Comparison of ENCODE assay signal across 21 mouse cellular contexts in the genomic region with DNA sequence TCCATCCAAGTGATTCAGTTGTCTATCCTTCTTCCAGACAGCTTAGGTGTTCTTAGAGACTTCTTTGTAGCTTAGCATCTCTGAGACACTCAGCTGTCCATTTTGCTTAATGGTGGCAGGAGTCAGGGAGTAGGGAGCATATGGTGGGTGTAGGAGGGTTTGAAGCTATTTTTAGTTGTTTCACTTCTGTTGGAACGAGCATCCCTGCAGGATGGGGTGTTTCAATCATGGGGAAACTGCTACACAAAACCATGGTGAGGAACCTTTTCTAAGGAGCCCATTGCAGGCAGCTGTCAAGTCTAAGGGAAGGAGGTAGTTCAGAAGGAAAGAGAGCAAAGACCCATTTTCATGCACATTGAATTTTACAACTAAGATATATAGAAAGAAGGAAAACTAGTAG.
DNase-seq lines count a peak whose midpoint lies in the region; ATAC-seq and TF ChIP-seq lines count a peak whose summit lies in the region.
"Had no signal": no experiment of that assay in that cellular context is flagged by ENCODE, and none has a peak within 500 bp of the region (broad histone marks: within the 10 kb centered on the region; RNA-seq: fewer than 3 reads in every experiment).

No protein-coding gene starts in this region.

- DNase-seq in forebrain, embryonic 10.5 days (ENCODE audit: extremely low spot score, low spot score), result no peak
- DNase-seq in kidney, postnatal 0 days (ENCODE audit: low spot score), result no peak
- no peak for DNase-seq in kidney, adult 18-20 months
- DNase-seq in liver, adult 2 months (ENCODE audit: extremely low read depth, low read depth, low spot score), result no peak
- peak; percentile 56 for DNase-seq in brain, adult 2 months (ENCODE audit: low read depth, low spot score)
- DNase-seq: B cell, adult 2 months; cerebellum, adult 11 months; cerebellum, adult 8-10 months; cerebellum, postnatal 14 days; embryo, embryonic 11 days; gastrocnemius, adult 2 months; gastrocnemius, postnatal 25 days; heart, postnatal 36 days had no signal

- peak overlapping the region; percentile 62 for H3K27ac ChIP-seq in forebrain, embryonic 10.5 days
- H3K27ac ChIP-seq in forebrain, embryonic 13.5 days, result no peak overlapping the region
- peak overlapping the region; percentile 39; the same call in 1 of the 2 replicates for H3K27ac ChIP-seq in kidney, postnatal 0 days
- peak overlapping the region; percentile 48; the same call in 1 of the 2 replicates for H3K27ac ChIP-seq in liver, adult 2 months (replicated peaks; ENCODE audit: insufficient read depth, low read depth, low read length)
- no peak overlapping the region for H3K27ac ChIP-seq in liver, embryonic 12.5 days
- H3K27ac ChIP-seq: embryonic facial prominence, embryonic 15.5 days; gastrocnemius, adult 2 months had no signal

- no peak for TF ChIP-seq CTCF in kidney, postnatal 0 days (IDR thresholded peaks at IDR 0.05; ENCODE audit: low read depth)
- no peak for TF ChIP-seq CTCF in liver, adult 2 months (IDR thresholded peaks at IDR 0.05; ENCODE audit: low read depth, low read length)

- no peaks in the 10 kb centered on the region for H3K9me3 ChIP-seq in forebrain, embryonic 10.5 days
- H3K9me3 ChIP-seq in forebrain, embryonic 13.5 days (replicated peaks), result no peaks in the 10 kb centered on the region
- no peaks in the 10 kb centered on the region for H3K9me3 ChIP-seq in kidney, postnatal 0 days (replicated peaks; ENCODE audit: low read length)
- H3K9me3 ChIP-seq in liver, embryonic 12.5 days (replicated peaks), result no peaks in the 10 kb centered on the region
- H3K9me3 ChIP-seq: embryonic facial prominence, embryonic 15.5 days; G1E; heart, embryonic 12.5 days had no signal

- H3K4me3 ChIP-seq in forebrain, embryonic 10.5 days, result no peak overlapping the region
- H3K4me3 ChIP-seq in forebrain, embryonic 13.5 days, result no peak overlapping the region
- no peak overlapping the region for H3K4me3 ChIP-seq in kidney, postnatal 0 days (replicated peaks; ENCODE audit: low read depth, low read length)
- H3K4me3 ChIP-seq in liver, adult 2 months (ENCODE audit: insufficient read depth, low read depth, low read length), result no peak overlapping the region
- no peak overlapping the region for H3K4me3 ChIP-seq in liver, embryonic 12.5 days
- H3K4me3 ChIP-seq: embryonic facial prominence, embryonic 15.5 days; erythroblast, embryonic 14.5 days; gastrocnemius, adult 2 months; heart, embryonic 12.5 days had no signal

- H3K9ac ChIP-seq in forebrain, embryonic 13.5 days, result no peak overlapping the region
- no peak overlapping the region for H3K9ac ChIP-seq in kidney, postnatal 0 days (ENCODE audit: low read depth, low read length)
- H3K9ac ChIP-seq in liver, adult 2 months (ENCODE audit: low read depth, low read length), result no peak overlapping the region
- H3K9ac ChIP-seq in liver, embryonic 12.5 days, result no peak overlapping the region
- H3K9ac ChIP-seq: embryonic facial prominence, embryonic 15.5 days; heart, embryonic 12.5 days had no signal

- no peaks in the 10 kb centered on the region for H3K79me2 ChIP-seq in liver, adult 2 months (ENCODE audit: control insufficient read depth, insufficient read depth, low read length)

- no peak overlapping the region for H3K4me2 ChIP-seq in forebrain, embryonic 13.5 days
- no peak overlapping the region for H3K4me2 ChIP-seq in kidney, postnatal 0 days (ENCODE audit: low read length)
- no peak overlapping the region for H3K4me2 ChIP-seq in liver, embryonic 12.5 days
- H3K4me2 ChIP-seq: embryonic facial prominence, embryonic 15.5 days; heart, embryonic 12.5 days had no signal

- no peak for TF ChIP-seq POLR2A in liver, adult 2 months (IDR thresholded peaks at IDR 0.05; ENCODE audit: extremely low read depth, insufficient read depth, low read length)

- no peaks in the 10 kb centered on the region for H3K27me3 ChIP-seq in forebrain, embryonic 10.5 days (ENCODE audit: poor library complexity, severe bottlenecking)
- no peaks in the 10 kb centered on the region for H3K27me3 ChIP-seq in forebrain, embryonic 13.5 days
- no peaks in the 10 kb centered on the region for H3K27me3 ChIP-seq in kidney, postnatal 0 days (ENCODE audit: insufficient read depth, low read length)
- H3K27me3 ChIP-seq in liver, adult 2 months (ENCODE audit: control insufficient read depth, insufficient read depth, low read length), result no peaks in the 10 kb centered on the region
- H3K27me3 ChIP-seq in liver, embryonic 12.5 days (replicated peaks), result no peaks in the 10 kb centered on the region
- H3K27me3 ChIP-seq: embryonic facial prominence, embryonic 15.5 days; heart, embryonic 12.5 days had no signal

- WGBS in forebrain, embryonic 10.5 days, result 71% methylated on average over 1 of the region's 1 CpGs
- 59% methylated on average over 1 of the region's 1 CpGs for WGBS in forebrain, embryonic 13.5 days
- WGBS in kidney, postnatal 0 days, result 25% methylated on average over 1 of the region's 1 CpGs
- WGBS in liver, adult 2 months, result 21% methylated on average over 1 of the region's 1 CpGs
- 19% methylated on average over 1 of the region's 1 CpGs for WGBS in liver, embryonic 12.5 days (ENCODE audit: insufficient replicate concordance)

- no peak for ATAC-seq in forebrain, embryonic 13.5 days
- ATAC-seq in kidney, postnatal 0 days (replicated peaks; ENCODE audit: low FRiP score, low read depth), result no peak
- ATAC-seq in liver, embryonic 12.5 days, result no peak
- ATAC-seq: CD4-positive, CD25-positive, alpha-beta regulatory T cell, adult 4 months; forebrain, embryonic 16.5 days had no signal

- peaks cover 40% of the 10 kb centered on the region for H3K4me1 ChIP-seq in forebrain, embryonic 10.5 days
- peaks cover 15% of the 10 kb centered on the region; the same call in 1 of the 2 replicates for H3K4me1 ChIP-seq in forebrain, embryonic 13.5 days
- no peaks in the 10 kb centered on the region for H3K4me1 ChIP-seq in kidney, postnatal 0 days (replicated peaks; ENCODE audit: insufficient read depth, low read length)
- H3K4me1 ChIP-seq in liver, adult 2 months (ENCODE audit: control insufficient read depth, insufficient read depth, low read length), result no peaks in the 10 kb centered on the region
- H3K4me1 ChIP-seq in liver, embryonic 12.5 days, result no peaks in the 10 kb centered on the region
- H3K4me1 ChIP-seq: embryonic facial prominence, embryonic 15.5 days; heart, embryonic 12.5 days had no signal

- no peaks in the 10 kb centered on the region for H3K36me3 ChIP-seq in forebrain, embryonic 10.5 days (replicated peaks)
- H3K36me3 ChIP-seq in forebrain, embryonic 13.5 days (ENCODE audit: poor library complexity, severe bottlenecking), result no peaks in the 10 kb centered on the region
- H3K36me3 ChIP-seq in kidney, postnatal 0 days (ENCODE audit: insufficient read depth, low read length), result no peaks in the 10 kb centered on the region
- H3K36me3 ChIP-seq in liver, adult 2 months (ENCODE audit: control insufficient read depth, insufficient read depth, low read length), result no peaks in the 10 kb centered on the region
- H3K36me3 ChIP-seq in liver, embryonic 12.5 days, result no peaks in the 10 kb centered on the region
- H3K36me3 ChIP-seq: embryonic facial prominence, embryonic 15.5 days; G1E; heart, embryonic 12.5 days had no signal

Comparison
In these comparisons a context has a peak if more than half of its experiments do, and no peak if none do; other contexts are left out.
1. H3K27ac ChIP-seq: peak in forebrain, embryonic 10.5 days (single experiment), kidney, postnatal 0 days (single experiment) and liver, adult 2 months (single experiment); none in forebrain, embryonic 13.5 days (single experiment) and liver, embryonic 12.5 days (single experiment).